ENCODE assay signal across 8 mouse cellular contexts in genomic region chr4:74231405-74231804, GRCm38 (mm10). TPM values are rescaled to one million over a fixed set of nuclear protein-coding genes. Genes with fewer than 3 reads are reported as not detected.
DNase-seq lines count a peak whose midpoint lies in the region; ATAC-seq and TF ChIP-seq lines count a peak whose summit lies in the region.

No protein-coding gene starts in this region.

- no peaks in the 10 kb centered on the region for H3K27me3 ChIP-seq in spleen, adult 2 months (ENCODE audit: control insufficient read depth, insufficient read depth, low read length)
- H3K27me3 ChIP-seq in forebrain, embryonic 14.5 days (replicated peaks; ENCODE audit: control insufficient read depth, insufficient read depth, low read length), result no peaks in the 10 kb centered on the region
- H3K27me3 ChIP-seq in limb, embryonic 11.5 days (ENCODE audit: control insufficient read depth, insufficient read depth, low read length), result no peaks in the 10 kb centered on the region
- H3K27me3 ChIP-seq in midbrain, embryonic 14.5 days (ENCODE audit: control insufficient read depth, insufficient read depth, low read length), result no peaks in the 10 kb centered on the region

- H3K27ac ChIP-seq in spleen, adult 2 months (ENCODE audit: insufficient read depth, low read length), result no peak overlapping the region
- no peak overlapping the region for H3K27ac ChIP-seq in forebrain, embryonic 14.5 days (ENCODE audit: low read depth, low read length)
- H3K27ac ChIP-seq in limb, embryonic 11.5 days (replicated peaks; ENCODE audit: low read depth, low read length), result no peak overlapping the region
- no peak overlapping the region for H3K27ac ChIP-seq in midbrain, embryonic 14.5 days (replicated peaks; ENCODE audit: low read depth, low read length)

- H3K9ac ChIP-seq in forebrain, embryonic 14.5 days (ENCODE audit: low read length), result no peak overlapping the region
- H3K9ac ChIP-seq in limb, embryonic 11.5 days (ENCODE audit: low read length), result no peak overlapping the region
- H3K9ac ChIP-seq in midbrain, embryonic 14.5 days (replicated peaks; ENCODE audit: low read length), result no peak overlapping the region

- H3K4me2 ChIP-seq in forebrain, embryonic 14.5 days (ENCODE audit: low read length), result no peak overlapping the region
- no peak overlapping the region for H3K4me2 ChIP-seq in limb, embryonic 11.5 days (ENCODE audit: low read depth, severe bottlenecking)
- H3K4me2 ChIP-seq in midbrain, embryonic 14.5 days (ENCODE audit: low read length), result no peak overlapping the region

- no peak overlapping the region for H3K4me3 ChIP-seq in spleen, adult 2 months (ENCODE audit: extremely low read depth, insufficient read depth, insufficient read length)
- H3K4me3 ChIP-seq in forebrain, embryonic 14.5 days (ENCODE audit: low read depth, low read length), result no peak overlapping the region
- H3K4me3 ChIP-seq in limb, embryonic 11.5 days (ENCODE audit: low read depth, low read length), result no peak overlapping the region
- H3K4me3 ChIP-seq in midbrain, embryonic 14.5 days (replicated peaks; ENCODE audit: low read depth, low read length), result no peak overlapping the region

- ATAC-seq in forebrain, embryonic 14.5 days, result peak; percentile 51
- 0 out of 2 replicates have a peak, but pooled peaks have one; percentile 22 for ATAC-seq in limb, embryonic 11.5 days (ENCODE audit: insufficient number of reproducible peaks, low FRiP score, low TSS enrichment, low read depth)
- peak; percentile 28 for ATAC-seq in midbrain, embryonic 14.5 days (ENCODE audit: low FRiP score, low TSS enrichment)

- WGBS in spleen, adult 2 months, result 74% methylated on average over 5 of the region's 5 CpGs
- 67% methylated on average over 5 of the region's 5 CpGs for WGBS in forebrain, embryonic 14.5 days
- 75% methylated on average over 5 of the region's 5 CpGs for WGBS in limb, embryonic 11.5 days
- WGBS in midbrain, embryonic 14.5 days, result 69% methylated on average over 5 of the region's 5 CpGs

- DNase-seq in spleen, adult 2 months (ENCODE audit: low read depth in 1 of 2, low spot score in 2 of 2), result peak; percentile 17 to 41
- DNase-seq in spleen, postnatal 4 days (ENCODE audit: low spot score in 2 of 2), result no peak
- peak; percentile 18 for DNase-seq in c-Kit-positive CD71-negative TER-119-negative erythroid progenitor cells, embryonic 14.5 days (ENCODE audit: low read depth)
- DNase-seq in forebrain, embryonic 14.5 days (ENCODE audit: low spot score), result peak; percentile 44
- peak; percentile 59 for DNase-seq in kidney, adult 18-20 months
- DNase-seq in limb, embryonic 11.5 days (ENCODE audit: low spot score), result peak; percentile 74
- peak; percentile 67 for DNase-seq in midbrain, embryonic 14.5 days
- DNase-seq in thymus, adult 18-20 months, result peak; percentile 13 to 31

- peak; percentile 31; the same call in 1 of the 2 replicates for TF ChIP-seq CTCF in spleen, adult 2 months (IDR thresholded peaks at IDR 0.05; ENCODE audit: extremely low read depth, insufficient read depth, insufficient read length, insufficient replicate concordance)

- no peaks in the 10 kb centered on the region for H3K36me3 ChIP-seq in spleen, adult 2 months (ENCODE audit: control insufficient read depth, insufficient read depth, low read length)
- H3K36me3 ChIP-seq in forebrain, embryonic 14.5 days (ENCODE audit: control insufficient read depth, insufficient read depth, low read length), result no peaks in the 10 kb centered on the region
- H3K36me3 ChIP-seq in limb, embryonic 11.5 days (ENCODE audit: control insufficient read depth, insufficient read depth, low read length), result no peaks in the 10 kb centered on the region
- no peaks in the 10 kb centered on the region for H3K36me3 ChIP-seq in midbrain, embryonic 14.5 days (ENCODE audit: control insufficient read depth, insufficient read depth, low read length)

- TF ChIP-seq POLR2A in spleen, adult 2 months (IDR thresholded peaks at IDR 0.05; ENCODE audit: low read depth, low read length), result no peak

- no peaks in the 10 kb centered on the region for H3K4me1 ChIP-seq in spleen, adult 2 months (ENCODE audit: control insufficient read depth, insufficient read depth, insufficient read length)
- no peaks in the 10 kb centered on the region for H3K4me1 ChIP-seq in forebrain, embryonic 14.5 days (ENCODE audit: control insufficient read depth, insufficient read depth, low read length)
- no peaks in the 10 kb centered on the region for H3K4me1 ChIP-seq in limb, embryonic 11.5 days (ENCODE audit: control insufficient read depth, insufficient read depth, low read length)
- H3K4me1 ChIP-seq in midbrain, embryonic 14.5 days (ENCODE audit: control insufficient read depth, insufficient read depth, low read length), result no peaks in the 10 kb centered on the region

- H3K9me3 ChIP-seq in forebrain, embryonic 14.5 days (replicated peaks; ENCODE audit: control insufficient read depth, low read length), result no peaks in the 10 kb centered on the region
- no peaks in the 10 kb centered on the region for H3K9me3 ChIP-seq in limb, embryonic 11.5 days (ENCODE audit: control insufficient read depth, low read length)
- H3K9me3 ChIP-seq in midbrain, embryonic 14.5 days (ENCODE audit: control insufficient read depth, low read length), result no peaks in the 10 kb centered on the region

RNA-seq across cellular contexts. Expression of gene Kdm4c, which starts 10.9 kb away (rescaled TPM):
- 1.5 and 1.7 TPM in 2 replicates for polyA plus RNA-seq in spleen, adult 2 months (2012; rRNA removed)
- polyA plus RNA-seq in forebrain, embryonic 14.5 days (2014; fragmentation: Nextera tagmentation; extraction: Ambion mirVana), result 14.7 and 19.9 TPM in 2 replicates
- 8.9 and 9.8 TPM in 2 replicates for polyA plus RNA-seq in limb, embryonic 11.5 days (2014; fragmentation: Nextera tagmentation; extraction: Ambion mirVana)
- polyA plus RNA-seq in midbrain, embryonic 14.5 days (2014; fragmentation: Nextera tagmentation; extraction: Ambion mirVana), result 14.3 and 20.5 TPM in 2 replicates

Comparison
In these comparisons a context has a peak if more than half of its experiments do, and no peak if none do; other contexts are left out.
1. DNase-seq: peak in spleen, adult 2 months (2 of 2), c-Kit-positive CD71-negative TER-119-negative erythroid progenitor cells, embryonic 14.5 days (single experiment), forebrain, embryonic 14.5 days (single experiment), kidney, adult 18-20 months (single experiment), limb, embryonic 11.5 days (single experiment), midbrain, embryonic 14.5 days (single experiment) and thymus, adult 18-20 months (2 of 2); none in spleen, postnatal 4 days (0 of 2).
2. Peak in every context shown above with its lines, with median percentiles within 50 percentile points of each other: ATAC-seq.